Mouse (Mus musculus): ENCODE measurements at regions not wholly inside any gene's neighbourhood (a gene's known extent, or its start where the extent isn't known, plus 50 kb on each side); places are given as distances from the start of the nearest gene placed in this dataset.
"Not testable (repeated sequence)": the region's sequence is repeated elsewhere in the genome, so short reads cannot be mapped to it uniquely, and the experiment has no call there.

DNA sequence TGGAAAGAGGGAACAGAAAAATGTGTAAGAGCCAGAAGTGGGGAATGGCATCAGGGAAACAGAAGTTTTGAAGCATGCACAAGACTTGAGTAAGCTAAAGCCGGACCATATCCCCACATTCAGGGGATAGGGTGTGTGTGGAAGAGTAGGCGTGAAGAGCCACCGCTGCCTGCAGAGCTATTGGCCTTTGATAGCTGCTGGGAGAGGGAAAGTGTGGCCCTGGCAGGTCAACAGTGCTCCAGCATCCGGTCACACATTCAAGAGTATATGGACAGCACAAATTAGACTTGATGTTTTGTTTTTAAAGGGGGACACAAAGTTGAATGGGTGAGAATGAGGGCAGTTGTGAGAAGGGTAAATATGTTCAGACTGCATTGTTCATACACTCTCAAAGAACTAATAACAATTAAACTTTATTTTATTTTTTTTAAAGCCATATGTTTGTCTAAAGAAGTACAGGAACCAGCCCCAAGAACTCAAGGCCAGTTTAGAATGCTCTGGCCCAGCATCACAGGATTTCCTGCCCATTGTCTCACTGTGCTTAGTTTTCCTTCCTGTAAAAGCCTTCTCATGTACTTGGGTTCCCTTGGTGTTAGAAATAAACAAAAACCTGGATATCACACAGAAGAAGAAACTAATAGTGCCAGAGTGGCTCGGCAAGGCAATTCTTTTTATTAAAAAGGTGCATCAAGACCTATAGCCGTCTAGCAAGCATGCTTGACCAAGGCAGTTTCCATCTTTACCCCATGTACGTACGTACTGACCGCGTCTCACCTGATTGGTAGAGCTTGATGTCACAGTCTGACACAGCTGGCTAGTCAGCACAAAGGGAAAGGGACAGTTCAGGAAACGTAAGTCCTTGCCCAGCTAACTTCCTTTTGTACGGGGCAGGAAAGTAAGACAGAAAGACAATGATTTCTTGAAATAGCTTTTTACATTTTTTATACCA, 144.6 kb upstream of the Rbbp6 start:
- DNase-seq: peak; percentile 13 to 18

DNA sequence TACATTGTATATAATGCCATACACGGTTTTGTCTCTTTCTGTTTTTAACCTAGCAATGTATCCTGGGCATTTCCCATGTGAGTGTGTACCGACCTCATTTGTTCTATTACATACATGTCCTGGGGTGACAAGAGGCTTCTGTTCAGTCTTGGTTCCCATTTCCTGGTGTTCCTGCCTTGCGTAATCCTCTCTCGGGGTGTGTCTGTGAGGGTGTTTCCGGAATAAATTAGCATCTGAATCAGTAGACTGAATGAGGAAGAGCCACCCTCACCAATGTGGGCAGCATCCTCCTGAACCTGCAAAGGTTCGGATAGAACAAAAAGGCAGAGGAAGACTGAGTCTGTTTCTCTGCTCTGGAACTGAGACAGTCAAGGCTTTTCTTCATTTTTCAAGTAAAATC, 142.1 kb upstream of the Rbbp6 start:
- no peak for DNase-seq

DNA sequence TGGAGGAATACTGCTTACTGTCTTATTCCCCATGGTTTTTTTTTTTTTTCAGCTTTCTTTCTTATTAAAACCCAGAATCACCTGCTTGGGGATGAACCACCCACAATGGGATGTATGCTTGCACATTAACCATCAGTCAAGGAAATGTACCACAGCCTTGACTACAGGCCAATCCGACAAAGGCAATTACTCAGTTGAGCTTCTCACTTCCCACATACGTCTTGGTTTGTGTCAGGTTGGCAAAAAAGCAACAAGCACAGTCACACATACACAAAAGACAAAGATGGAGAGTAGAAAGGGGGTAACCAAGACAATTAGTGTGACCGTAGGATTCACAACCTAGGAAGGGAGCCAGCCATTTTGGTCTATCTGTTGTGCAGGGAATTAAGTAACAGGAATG, 126.4 kb upstream of the Rbbp6 start:
- DNase-seq: no peak

DNA sequence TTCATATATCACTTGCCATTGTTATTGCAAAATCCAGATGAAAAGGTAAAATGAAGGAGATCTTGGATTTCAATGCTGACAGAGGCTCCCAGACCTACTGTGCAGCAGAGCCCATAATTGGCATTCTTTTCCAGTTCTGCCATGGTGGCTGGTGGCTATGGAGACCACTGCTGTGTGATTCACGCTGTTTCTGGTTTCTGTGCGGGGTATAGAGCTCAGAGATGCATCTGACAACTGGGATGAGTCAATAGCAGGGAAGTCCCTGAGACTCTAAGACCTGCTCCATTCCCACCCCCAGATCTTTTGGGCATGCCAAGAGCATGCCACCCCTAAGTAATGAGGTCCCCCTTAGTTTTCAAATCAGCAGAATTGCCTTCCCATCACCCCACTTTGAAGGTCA, 120.7 kb upstream of the Rbbp6 start:
- DNase-seq: no peak

DNA sequence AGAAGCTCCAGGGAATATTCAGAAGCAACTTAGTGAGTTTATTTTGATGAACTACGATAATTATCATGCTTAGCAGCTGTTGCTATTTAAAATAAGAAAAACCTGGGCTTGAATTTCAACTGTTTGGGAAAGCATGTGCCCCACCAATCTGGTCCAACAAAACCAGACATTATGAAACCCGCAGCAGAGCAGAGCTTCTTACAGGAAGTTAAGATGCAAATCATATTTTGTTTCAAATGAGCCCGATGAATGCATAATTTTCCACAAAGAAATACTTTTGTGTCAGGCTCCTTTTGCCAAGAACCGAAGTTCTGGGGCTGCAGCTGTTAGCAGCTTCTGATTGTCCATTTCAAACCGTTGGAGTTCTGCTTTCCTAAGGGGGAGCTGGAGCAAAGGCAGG, 118.1 kb upstream of the Rbbp6 start:
- DNase-seq: no peak

DNA sequence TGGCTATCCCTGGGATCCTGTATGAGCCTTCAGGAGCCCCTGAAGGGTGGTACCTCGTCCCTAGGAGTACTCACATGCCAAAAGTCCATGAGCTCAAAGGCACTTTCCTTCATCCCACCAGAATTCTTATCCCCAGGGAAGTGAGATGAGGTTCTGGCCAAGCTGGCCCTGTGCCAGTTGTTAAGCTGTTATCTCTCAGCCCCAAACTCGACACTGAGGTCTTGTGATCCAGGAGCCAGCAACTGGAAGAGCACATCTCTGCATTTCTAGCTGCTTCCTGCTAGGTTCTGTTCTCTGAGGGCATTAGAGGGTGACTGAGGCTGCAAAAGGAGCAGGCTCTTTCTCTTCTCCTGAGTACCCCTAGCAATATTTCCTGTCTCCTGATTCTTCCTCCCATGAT, 92.1 kb upstream of the Rbbp6 start:
- DNase-seq: no peak

DNA sequence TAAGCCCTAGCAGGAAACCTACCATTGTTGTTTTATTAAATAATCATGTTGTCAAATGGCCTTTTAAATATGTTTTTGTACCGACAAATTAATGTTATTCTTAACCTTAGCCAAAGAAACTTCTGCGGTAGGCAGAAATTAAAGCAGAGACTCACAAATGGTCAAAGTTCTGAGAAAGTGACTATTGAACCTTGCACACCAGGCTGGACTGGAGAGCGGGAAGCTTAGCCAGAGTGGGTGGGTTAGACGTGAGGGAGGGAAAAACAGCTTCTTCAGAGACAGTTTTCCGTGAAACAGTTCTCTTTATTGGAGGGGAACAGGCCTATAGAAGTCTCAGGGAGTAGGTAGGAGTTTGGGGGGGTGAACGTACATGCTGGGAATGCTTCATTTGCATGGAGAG, 89.2 kb upstream of the Rbbp6 start:
- DNase-seq: no peak

DNA sequence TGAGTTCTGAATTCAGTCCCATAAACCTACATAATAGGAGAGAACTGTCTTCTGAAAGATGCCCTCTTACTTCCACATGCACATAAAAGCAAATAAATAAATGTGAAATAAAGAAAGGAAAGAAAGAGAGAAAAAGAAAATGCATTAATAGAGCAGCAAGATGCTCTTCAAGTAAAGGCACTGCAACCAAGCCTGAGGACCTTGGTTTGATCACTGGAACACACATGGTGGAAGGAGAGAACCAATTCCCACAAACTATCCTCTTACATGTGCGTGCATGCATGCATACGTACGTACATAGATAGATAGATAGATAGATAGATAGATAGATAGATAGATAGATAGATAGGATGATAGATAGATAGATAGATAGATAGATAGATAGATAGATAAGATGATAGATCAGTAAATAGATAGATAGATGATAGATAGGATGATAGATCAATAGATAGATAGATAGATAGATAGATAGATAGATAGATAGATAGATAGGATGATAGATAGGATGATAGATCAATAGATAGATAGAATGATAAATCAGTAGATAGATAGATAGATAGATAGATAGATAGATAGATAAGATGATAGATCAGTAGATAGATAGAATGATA, 83.5 kb upstream of the Rbbp6 start:
- not testable (repeated sequence) for DNase-seq

DNA sequence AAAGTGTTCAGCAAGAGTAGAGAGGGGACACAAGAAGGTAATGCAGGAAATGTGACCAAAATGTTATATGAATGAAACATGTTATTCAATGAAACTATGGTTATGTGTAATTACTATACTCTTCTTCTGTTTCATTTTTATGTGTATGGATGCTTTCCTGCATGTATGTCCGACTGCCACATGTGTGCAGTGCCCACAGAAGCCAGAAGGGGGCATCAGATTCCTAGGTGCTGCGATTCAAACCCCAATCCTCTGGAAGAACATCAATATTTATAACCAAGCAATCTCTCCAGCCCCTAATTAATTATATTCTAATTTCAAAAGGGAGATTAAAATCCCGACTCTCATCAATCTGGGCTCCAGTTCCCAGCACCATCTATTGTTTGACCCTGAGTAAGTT, 78.7 kb upstream of the Rbbp6 start:
- DNase-seq: no peak

DNA sequence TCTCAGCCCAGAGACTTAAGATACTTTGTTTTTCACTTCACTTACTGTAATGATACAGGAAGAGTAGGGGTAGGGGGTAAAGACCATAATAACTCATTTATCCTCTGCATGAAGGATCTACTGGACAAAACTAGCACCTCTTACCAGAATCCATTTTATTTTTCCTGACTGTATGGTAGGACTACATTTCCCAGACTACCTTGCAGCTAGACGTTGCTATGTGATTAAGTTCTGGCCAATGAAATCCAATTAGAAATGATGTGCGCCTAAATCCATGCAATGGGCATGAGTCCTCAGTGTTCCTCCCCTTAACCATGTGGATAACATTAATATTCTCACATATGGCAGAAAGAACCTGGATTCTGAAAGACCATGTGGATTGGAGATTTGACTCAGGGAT, 68.3 kb upstream of the Rbbp6 start:
- DNase-seq: no peak

DNA sequence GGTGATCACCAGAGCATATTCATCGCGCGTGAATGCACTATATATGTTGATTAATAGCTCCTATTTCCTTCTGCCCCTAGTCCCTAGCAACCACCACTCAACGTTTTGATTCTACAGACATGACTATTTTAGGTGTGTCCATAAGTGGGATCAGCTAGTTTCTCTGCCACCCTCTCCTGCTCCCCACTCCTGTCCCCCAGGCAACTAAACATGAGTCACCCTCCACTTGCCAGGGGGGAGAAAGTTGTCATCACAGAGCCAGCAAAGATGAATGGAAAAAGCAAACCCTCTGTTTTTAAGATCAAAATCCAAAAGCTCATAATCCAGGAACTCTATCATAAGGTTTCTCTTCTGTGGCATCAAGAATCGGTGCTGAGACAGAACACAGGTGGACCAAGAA, 59.4 kb upstream of the Rbbp6 start:
- DNase-seq: no peak

DNA sequence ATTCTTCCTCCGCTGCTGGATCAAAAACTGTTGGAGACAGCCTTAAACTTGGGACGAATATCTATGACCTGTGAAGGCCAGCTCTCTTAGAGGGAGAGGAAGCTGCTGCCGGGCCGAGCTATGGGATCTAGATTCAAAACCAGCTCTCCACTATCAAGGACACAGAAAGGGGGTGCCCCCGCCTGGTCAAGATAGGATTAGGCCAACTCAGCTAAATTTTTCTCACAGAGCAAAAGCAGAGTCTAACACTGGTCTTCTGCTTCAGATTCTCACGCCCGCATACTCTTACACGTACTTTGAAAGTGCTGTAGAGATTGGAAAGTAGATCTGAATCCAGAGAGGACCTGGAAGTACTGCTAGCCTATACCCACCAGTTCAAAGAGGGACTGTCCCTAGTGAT, 56.2 kb upstream of the Rbbp6 start:
- no peak for DNase-seq

Measured in spleen, adult 18-20 months (tissue).